ENCODE assay signal across 15 mouse cellular contexts in genomic region chr12:8334261-8334660, GRCm38 (mm10). TPM values are rescaled to one million over a fixed set of nuclear protein-coding genes. Genes with fewer than 3 reads are reported as not detected.
DNase-seq lines count a peak whose midpoint lies in the region; ATAC-seq and TF ChIP-seq lines count a peak whose summit lies in the region.
"Had no signal": no experiment of that assay in that cellular context is flagged by ENCODE, and none has a peak within 500 bp of the region (broad histone marks: within the 10 kb centered on the region; RNA-seq: fewer than 3 reads in every experiment).

No protein-coding gene starts in this region.

- TF ChIP-seq CTCF in layer of hippocampus, adult 2 months (conservative IDR thresholded peaks at IDR 0.05): no peak
- no peak for TF ChIP-seq CTCF in lung, adult 2 months (IDR thresholded peaks at IDR 0.05; ENCODE audit: insufficient read depth, low read length)

- H3K4me1 ChIP-seq in heart, embryonic 14.5 days (ENCODE audit: control insufficient read depth in 2 of 2, insufficient read depth in 2 of 2, low read length in 2 of 2): peaks cover 29 to 53% of the 10 kb centered on the region in 2 experiments
- H3K4me1 ChIP-seq in lung, adult 2 months (ENCODE audit: control insufficient read depth, insufficient read depth, low read length): peaks cover 6% of the 10 kb centered on the region

- ATAC-seq in heart, embryonic 14.5 days (ENCODE audit: insufficient number of reproducible peaks, insufficient read depth, low FRiP score, low read depth): no peak
- ATAC-seq: intestine, embryonic 16.5 days; lung, postnatal 0 days; midbrain, embryonic 13.5 days had no signal

- H3K4me3 ChIP-seq in layer of hippocampus, adult 2 months: no peak overlapping the region
- H3K4me3 ChIP-seq in heart, embryonic 14.5 days (ENCODE audit: control insufficient read depth in 1 of 2, insufficient read depth in 1 of 2, low read depth in 1 of 2, low read length in 2 of 2): no peak overlapping the region
- H3K4me3 ChIP-seq in lung, adult 2 months (replicated peaks; ENCODE audit: extremely low read depth, low read depth, low read length): no peak overlapping the region
- H3K4me3 ChIP-seq: erythroblast, embryonic 14.5 days; limb, embryonic 10.5 days; midbrain, embryonic 13.5 days; neural tube, embryonic 15.5 days had no signal

- TF ChIP-seq POLR2A in lung, adult 2 months (IDR thresholded peaks at IDR 0.05; ENCODE audit: borderline replicate concordance, extremely low read depth, low read depth, low read length): no peak

- no peaks in the 10 kb centered on the region for H3K27me3 ChIP-seq in heart, embryonic 14.5 days (ENCODE audit: control insufficient read depth, insufficient read depth, low read length)
- H3K27me3 ChIP-seq: midbrain, embryonic 13.5 days; neural tube, embryonic 15.5 days had no signal

- peak overlapping the region; percentile 30 for H3K9ac ChIP-seq in heart, embryonic 14.5 days (ENCODE audit: low read length)
- H3K9ac ChIP-seq: midbrain, embryonic 13.5 days; neural tube, embryonic 15.5 days had no signal

- peak overlapping the region; percentile 80 for H3K27ac ChIP-seq in layer of hippocampus, adult 2 months
- peak overlapping the region; percentile 24 to 53; a peak in 2 of 4 replicates for H3K27ac ChIP-seq in heart, embryonic 14.5 days (replicated peaks in 1 of 2; ENCODE audit: control insufficient read depth in 1 of 2, insufficient read depth in 1 of 2, low read depth in 2 of 2, low read length in 2 of 2)
- H3K27ac ChIP-seq: limb, embryonic 10.5 days; midbrain, embryonic 13.5 days; neural tube, embryonic 15.5 days had no signal

- 73% methylated on average over 4 of the region's 4 CpGs for WGBS in heart, embryonic 14.5 days
- WGBS in lung, adult 2 months: 60% methylated on average over 4 of the region's 4 CpGs

- no peaks in the 10 kb centered on the region for H3K9me3 ChIP-seq in heart, embryonic 14.5 days (ENCODE audit: control insufficient read depth, low read length)
- H3K9me3 ChIP-seq: limb, embryonic 10.5 days; midbrain, embryonic 13.5 days; neural tube, embryonic 15.5 days had no signal

- H3K4me2 ChIP-seq in heart, embryonic 14.5 days (ENCODE audit: low read length): no peak overlapping the region
- H3K4me2 ChIP-seq: midbrain, embryonic 13.5 days; neural tube, embryonic 15.5 days had no signal

- peaks cover 39% of the 10 kb centered on the region for H3K36me3 ChIP-seq in heart, embryonic 14.5 days (ENCODE audit: control insufficient read depth, insufficient read depth, low read length)

- peak; percentile 83 for DNase-seq in adrenal gland, adult 2 months
- no peak for DNase-seq in adrenal gland, adult 18-20 months (ENCODE audit: low spot score in 2 of 2)
- no peak for DNase-seq in layer of hippocampus, adult 2 months (ENCODE audit: low spot score in 2 of 2)
- DNase-seq in layer of hippocampus, postnatal 25 days (ENCODE audit: extremely low spot score in 1 of 2, low spot score in 1 of 2): no peak
- DNase-seq in testis, postnatal 10 days (ENCODE audit: low spot score): peak; percentile 61
- DNase-seq in urinary bladder, adult 2 months (ENCODE audit: low spot score): no peak
- DNase-seq in lung, adult 2 months: no peak
- DNase-seq: right cerebral cortex, postnatal 14 days had no signal

RNA-seq across cellular contexts. Expression of gene Hs1bp3, which starts 21.0 kb away (rescaled TPM):
- 10 to 100 TPM; 13.8 to 22.0 TPM for total RNA-seq in adrenal gland, adult 2 months (2021)
- 20.6 and 22.7 TPM in 2 replicates for polyA plus RNA-seq in adrenal gland, adult 2 months (2012; rRNA removed)
- 10 to 100 TPM; 12.4 to 16.5 TPM for total RNA-seq in adrenal gland, adult 18-20 months (2021)
- 10 to 100 TPM; 12.2 to 15.1 TPM for total RNA-seq in layer of hippocampus, adult 2 months (2021)
- total RNA-seq in layer of hippocampus, postnatal 25 days (2021): 10 to 100 TPM; 11.1 to 11.3 TPM
- 10.5 and 11.1 TPM in 2 replicates for polyA plus RNA-seq in heart, embryonic 14.5 days (2014; fragmentation: Nextera tagmentation; extraction: Ambion mirVana)
- polyA plus RNA-seq in urinary bladder, adult 2 months (2012; rRNA removed): 16.7 and 19.7 TPM in 2 replicates
- 21.7 and 25.8 TPM in 2 replicates for polyA plus RNA-seq in lung, adult 2 months (2012; rRNA removed)

RNA-seq across cellular contexts. Expression of gene Gdf7, which starts 32.5 kb away (rescaled TPM):
- total RNA-seq in adrenal gland, adult 2 months (2021): not detected
- 0.20 and 0.31 TPM in 2 replicates for polyA plus RNA-seq in adrenal gland, adult 2 months (2012; rRNA removed)
- total RNA-seq in adrenal gland, adult 18-20 months (2021): not detected
- total RNA-seq in layer of hippocampus, adult 2 months (2021): not detected
- total RNA-seq in layer of hippocampus, postnatal 25 days (2021): not detected
- polyA plus RNA-seq in heart, embryonic 14.5 days (2014; fragmentation: Nextera tagmentation; extraction: Ambion mirVana): not detected in 2 replicates
- polyA plus RNA-seq in urinary bladder, adult 2 months (2012; rRNA removed): 0.06 TPM in 1 of 2 replicates, not detected in the other
- polyA plus RNA-seq in lung, adult 2 months (2012; rRNA removed): 0.24 and 0.25 TPM in 2 replicates
- polyA plus RNA-seq: erythroblast, embryonic 14.5 days; intestine, embryonic 16.5 days; lung, postnatal 0 days had no signal

Comparison
In these comparisons a context has a peak if more than half of its experiments do, and no peak if none do; other contexts are left out.
1. DNase-seq: peak in adrenal gland, adult 2 months (single experiment) and testis, postnatal 10 days (single experiment); none in adrenal gland, adult 18-20 months (0 of 2), layer of hippocampus, adult 2 months (0 of 2), layer of hippocampus, postnatal 25 days (0 of 2), urinary bladder, adult 2 months (single experiment) and lung, adult 2 months (single experiment).